Mouse (Mus musculus) thymus, postnatal 4 days (tissue): ENCODE results near the gene Gm3448.
"Not testable (repeated sequence)": the region's sequence is repeated elsewhere in the genome, so short reads cannot be mapped to it uniquely, and the experiment has no call there.

ENCODE experiments used
- DNase-seq: peaks from one replicate; pipeline ENCODE4 v3.0.0; 2021

Gm3448 gene

DNA sequence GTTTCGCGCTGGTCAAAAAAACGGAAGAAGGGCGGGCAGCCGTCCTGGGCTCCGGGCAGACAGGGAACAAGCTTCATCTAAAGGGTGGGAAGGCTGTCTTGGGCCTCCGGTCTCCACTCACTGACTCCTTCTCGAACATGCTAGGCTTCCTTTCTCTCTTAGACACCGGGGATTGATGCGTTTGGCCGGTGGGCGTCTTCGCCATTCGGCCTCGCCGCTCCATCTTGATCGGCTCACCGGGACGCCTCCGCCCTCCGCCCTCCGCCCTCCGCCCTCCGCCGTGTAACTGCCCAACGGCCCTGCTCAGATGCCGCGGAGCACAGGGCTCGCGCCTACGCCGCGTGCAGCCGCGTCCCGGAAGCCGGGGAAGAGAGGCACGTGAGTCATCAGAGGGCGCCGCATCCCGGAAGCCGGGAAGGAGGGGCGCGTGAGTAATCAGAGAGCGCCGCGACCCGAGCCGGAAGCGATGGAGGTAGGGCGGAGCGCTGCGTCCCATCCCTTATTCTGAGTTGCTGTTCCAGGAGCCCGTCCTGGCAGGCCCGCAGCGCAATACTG, at the start of gene Gm3448, which contains the start of the genes Ermard and Tcte3:
TSS of gene Gm3448 (minus strand) at position 363 of the 555 bp plus-strand sequence.
TSS of gene Ermard (plus strand) at position 34 of the 555 bp plus-strand sequence.
TSS of gene Tcte3 (minus strand) at position 314 of the 555 bp plus-strand sequence.
- DNase-seq: peak; percentile 55

DNA sequence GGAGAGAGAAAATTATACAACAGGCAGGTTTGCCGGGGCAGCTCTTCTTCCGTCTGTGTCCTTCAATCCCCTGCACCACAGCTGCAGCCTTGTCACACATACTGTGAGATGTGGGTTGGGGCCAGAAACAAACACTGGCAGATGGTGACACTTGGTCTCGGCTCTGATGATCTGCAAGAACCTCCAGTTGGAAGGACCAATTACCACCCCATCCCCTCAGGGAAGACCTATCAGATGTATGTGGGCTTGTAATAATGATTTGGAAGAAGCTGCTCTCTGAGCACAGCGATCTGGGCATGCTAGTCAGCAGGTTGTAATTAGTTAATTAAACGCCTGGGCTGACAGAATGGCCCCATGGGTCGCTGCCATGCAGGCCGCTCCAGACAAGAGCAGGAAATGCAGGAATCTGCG, 47.3 kb upstream of the Gm3448 start:
- no peak for DNase-seq

DNA sequence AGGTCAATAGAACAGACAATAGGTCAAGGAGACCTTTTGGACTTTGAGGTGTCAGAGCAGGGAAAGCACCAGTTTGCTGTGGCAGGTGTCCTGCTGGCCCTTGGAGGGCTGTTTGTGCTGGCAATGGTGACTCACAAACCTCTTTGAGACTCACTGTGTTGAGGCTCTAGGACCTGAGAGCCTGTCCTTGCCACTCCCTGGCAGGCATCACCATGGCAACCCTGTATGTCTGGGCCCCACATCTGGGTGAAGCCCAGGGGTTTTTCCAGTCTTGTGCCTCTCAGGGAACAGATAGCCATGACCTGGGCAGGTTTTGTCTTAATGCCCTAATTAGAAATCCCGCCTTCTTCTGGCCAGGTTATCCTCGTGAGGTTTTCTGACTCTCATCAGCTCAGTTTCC, 46.8 kb upstream of the Gm3448 start:
- DNase-seq: no peak

DNA sequence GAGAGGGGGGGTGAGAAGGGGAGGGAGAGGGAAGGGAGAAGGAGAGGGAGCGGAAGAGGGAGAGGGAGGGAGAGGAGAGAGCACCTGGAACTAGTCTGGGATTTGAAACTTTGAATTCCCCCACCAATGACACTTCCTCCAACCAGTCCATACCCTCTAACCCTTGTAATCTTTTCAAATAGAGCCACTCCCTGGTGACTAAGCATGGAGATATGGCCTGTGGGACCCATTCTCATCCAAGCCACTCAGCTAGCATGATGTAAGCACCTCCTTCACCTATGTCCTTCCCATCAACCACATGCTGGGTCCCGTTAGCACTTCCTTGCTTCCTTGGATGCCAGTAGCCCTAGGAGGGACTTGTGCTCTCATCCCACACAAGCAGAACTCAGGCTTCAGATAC, 43.7 kb upstream of the Gm3448 start:
- DNase-seq: no peak

DNA sequence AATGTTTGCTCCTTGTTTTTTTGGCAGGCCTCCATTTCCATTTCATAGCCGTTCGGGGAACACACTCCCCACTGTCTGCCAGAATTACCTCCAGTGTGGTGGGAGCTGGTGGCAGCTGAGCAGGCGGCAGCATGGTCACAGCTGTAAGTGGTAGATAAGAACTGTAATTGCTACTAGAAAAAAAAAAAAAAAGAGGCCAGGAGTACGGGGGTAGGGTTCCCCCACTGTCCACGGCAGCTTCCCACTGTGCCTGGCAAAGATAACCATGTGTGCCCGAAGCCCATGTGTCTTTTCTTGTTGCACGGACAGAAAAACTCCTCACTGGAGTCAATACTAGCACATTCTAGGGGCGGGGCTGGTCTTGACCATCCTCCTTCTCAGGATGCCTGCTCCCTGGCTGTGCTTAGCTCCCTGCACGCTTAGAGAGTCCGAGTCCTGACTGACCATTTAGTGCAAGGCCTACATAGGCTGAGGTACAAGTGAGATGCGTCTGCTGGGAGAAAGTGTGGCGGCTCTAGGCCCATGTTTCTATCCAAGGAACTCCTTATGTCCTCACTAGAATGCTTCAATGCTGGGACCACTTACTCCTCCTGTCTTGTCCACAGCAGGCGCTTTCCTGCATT, 43.0 kb upstream of the Gm3448 start:
- DNase-seq: no peak

DNA sequence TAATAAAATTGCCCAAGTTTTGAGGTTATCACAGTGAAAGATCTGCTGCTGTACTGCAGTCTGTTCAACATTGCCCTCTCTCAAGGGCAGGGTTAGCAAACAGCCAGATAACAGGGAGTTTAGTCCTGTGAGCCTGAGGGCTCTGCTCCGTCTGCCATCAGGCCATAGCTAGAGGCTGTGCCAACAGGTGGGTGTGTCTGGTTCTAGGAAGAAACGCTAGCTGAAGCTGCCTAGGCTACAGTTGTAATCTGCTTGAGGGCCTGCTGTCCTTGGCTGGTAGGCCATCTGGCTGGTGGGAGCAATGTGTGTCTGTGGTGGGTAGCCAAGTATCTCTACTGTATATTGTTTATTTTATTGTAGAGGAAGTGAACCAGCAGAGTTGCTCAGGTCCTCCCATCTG, 36.2 kb upstream of the Gm3448 start:
- DNase-seq: no peak

DNA sequence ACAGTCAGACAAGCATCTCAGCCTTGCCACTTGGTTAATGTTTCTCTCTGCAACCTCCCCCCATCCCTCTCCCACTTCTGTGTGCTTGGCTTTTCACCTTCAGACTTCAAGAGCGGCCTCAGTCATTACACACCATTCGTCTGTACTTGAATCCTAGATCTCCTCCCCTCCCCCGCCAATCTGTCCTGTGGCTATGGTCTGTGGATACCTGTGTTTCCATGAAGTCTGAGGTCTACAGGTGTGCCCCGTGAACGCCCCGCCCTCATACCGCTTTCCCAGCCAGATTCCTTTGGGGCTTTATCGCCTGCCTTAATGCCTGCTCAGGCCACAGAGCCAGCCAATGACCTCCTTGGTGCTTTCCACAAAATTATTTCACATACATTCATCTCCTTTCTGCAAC, 33.7 kb upstream of the Gm3448 start:
- no peak for DNase-seq

DNA sequence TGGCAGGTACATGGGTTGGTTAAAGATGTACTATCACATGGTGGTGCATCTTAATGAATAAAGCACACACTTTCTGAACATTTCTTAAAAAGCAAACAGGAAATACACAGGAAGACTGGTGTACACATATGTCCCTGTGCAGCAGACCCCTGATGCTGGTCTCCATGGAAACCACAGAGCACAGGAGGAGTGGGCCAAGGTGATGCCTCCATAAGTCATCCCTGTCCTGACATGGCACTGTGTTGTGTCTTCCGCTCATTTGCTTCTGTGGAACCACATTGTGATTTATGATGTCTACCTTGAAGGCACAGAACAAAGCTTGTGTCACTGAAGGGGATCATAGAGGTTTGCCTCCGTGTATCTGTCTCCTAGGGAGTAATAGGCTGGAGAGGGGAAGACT, 30.9 kb upstream of the Gm3448 start:
- DNase-seq: no peak

DNA sequence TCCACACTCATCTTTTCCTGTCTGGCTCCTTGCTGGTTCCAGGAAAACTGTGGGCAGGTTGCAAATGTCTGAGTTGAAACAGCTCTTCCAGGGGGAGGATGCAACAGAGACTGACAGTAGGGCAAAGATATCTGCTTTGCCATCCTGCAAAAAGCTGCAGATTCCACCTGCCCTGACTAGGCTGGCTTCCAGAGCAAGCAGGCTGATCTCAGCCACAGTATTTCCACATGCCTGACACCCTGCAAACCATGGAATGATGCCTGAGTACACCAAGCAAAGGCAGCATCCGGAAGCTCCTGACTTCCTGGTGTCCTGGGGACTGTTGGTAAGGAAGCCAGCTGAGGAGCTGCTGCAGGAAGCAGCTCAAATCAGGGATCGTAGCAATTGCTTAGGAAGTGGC, 27.8 kb upstream of the Gm3448 start:
- DNase-seq: no peak

DNA sequence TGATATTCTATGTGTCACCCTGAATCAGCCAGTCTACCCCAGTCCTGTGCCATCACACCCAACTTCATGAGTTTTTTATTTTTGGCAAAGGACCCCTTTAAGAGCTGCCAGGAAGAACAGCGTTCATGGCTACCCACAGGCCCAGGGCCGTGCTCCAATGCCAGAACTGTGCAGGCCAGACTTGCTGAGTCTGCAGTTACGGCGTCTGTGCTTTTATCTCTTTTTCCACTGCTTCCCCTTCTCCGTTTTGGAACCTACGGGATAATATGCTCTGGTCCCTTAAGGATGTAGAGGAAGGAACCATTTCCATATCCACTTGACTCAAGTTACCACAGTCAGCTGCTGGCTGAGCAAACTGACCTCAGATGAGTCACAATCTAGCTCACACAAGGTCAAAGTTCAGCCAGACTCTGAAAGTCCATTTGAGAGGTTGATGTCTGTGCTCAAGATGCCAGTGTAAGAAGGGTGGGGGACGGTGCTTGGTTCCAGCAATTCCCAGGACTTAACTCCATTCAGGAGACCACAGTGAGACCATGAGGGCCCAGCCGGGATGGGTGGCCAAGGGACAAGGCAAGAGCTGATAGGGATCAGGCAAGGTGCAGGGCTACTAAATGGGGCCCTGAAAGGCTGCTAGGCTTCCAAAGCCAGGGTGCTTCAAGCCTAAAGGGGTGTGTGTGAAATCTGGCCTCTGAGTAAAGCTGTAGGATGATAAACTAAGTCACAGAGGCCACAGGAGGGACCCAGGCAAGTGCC, 26.9 kb upstream of the Gm3448 start:
- DNase-seq: no peak

DNA sequence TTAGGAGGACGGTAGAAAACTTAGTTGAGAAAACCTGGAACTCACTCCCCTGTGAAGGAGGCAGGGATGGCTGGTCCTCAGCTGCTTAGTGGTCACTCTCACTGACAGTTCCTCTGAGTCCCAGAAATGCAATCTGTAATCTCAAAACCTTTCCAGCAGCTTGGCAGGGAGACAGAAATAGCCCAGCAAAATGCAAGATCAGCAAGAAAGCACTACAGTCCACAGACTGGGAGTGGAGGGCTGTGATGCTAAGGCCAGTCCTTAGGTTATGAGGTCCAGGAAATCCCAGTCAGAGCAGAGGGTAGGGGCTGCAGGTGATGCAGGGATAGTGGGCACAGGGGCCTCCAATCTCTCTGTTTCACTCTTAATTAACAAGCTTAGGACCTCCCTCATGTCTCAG, 25.6 kb upstream of the Gm3448 start:
- DNase-seq: no peak

DNA sequence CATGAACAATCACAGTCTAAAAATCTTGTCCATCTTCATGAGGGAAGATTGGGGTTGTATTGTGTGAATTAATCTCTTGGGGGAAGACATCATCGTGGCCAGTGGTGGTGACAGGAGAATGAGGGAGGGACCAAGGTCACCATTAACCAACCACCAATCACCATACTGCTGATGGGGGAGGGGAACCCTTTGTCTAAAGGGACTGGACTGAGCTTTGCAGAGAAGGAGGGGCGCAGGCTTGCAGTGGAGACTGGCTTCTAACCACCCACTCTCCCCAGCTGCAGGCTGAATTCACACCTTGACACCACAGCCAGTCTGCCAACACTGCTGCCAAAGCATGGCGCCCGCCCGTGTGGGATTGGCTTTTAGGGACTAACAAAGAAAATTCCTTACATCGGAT, 24.7 kb upstream of the Gm3448 start:
- no peak for DNase-seq

DNA sequence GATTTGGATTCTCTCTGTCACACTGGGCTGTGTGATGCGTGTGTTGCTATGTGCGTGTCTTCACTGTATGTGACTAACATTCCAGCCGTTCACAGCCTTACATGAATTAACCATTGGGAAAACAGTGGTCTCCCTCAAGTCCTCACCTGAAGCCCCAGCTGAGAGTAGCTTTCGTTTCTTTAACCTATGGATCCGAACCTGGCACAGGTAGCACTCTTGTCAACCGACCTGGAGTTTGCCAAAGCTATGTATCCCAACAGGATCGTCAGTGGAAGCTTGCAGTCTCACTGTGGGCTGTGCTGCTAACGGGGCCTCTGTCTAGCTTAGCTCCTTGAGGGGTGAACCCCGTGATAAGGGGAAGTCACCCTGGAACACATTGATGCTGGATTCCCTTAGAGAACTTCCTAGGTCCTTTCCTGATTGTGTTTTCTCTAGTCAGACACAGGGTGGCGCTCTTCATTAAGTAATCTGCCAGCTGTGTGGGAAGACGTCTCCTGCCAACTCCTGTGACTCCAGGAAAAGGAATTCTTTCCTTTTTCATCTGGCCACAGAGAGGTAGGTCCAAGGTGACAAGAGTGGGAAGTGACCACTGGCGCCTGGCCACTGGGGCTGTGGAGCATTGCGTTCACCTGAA, 24.2 kb upstream of the Gm3448 start:
- DNase-seq: peak; percentile 23

DNA sequence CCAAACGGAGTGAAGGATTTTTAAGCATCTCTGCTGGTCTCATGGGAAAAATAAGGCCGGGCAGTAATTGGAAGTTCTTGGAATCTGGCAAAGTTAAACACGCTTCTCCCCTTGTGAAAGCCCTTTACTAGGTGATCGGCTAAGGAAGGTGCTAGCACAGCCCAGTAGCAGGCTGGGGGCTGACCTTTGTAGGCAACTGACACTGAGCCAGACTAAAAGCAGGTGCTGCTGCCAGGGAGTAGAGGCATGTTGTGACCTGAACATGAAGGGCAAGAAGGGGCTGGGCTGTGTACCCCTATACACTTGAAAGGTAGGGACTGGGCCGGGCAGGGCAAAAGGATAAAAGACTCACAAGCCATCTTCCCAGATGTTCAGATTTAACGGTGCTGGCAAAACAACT, 19.0 kb upstream of the Gm3448 start:
- DNase-seq: no peak

DNA sequence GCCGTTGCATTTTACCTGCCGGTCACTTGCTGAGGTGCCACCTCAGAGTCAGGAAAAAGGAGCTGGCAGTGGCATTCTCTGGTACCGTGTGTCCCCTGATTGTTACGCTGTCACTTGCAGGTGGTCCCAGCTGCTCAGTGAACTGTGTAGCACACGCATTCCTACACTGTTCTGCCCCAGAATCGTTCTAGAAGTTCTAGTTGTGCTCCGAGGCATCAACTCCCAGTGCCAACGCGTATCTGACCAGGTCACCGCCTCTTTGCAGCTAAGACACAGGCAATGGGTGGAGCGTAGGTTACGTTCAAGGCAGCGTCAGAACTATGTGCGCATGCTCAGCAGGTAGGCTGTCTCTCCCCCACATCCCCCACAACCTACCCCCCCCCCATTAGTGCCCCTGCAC, 18.3 kb upstream of the Gm3448 start:
- no peak for DNase-seq

DNA sequence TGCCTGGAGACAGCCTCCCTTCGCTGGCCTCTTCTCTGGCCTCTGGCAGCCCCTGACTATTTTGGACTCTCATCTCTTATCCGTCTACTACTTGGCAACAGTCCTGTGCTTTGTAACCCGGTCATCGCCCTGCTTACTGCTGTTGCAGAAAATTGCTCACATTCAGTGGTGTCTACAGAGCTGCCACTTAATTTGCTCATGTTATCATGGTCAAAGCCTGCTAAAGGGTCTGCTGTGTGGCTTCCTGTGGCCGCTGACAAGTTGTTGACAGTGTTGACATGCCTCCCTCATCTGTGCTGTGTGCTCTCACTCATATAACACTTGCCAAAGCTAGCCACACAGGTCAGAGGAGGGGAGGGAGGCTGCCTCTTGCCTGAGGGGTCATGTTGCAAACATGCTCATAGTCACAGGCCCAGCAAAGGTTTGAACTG, 16.8 kb upstream of the Gm3448 start:
- no peak for DNase-seq

DNA sequence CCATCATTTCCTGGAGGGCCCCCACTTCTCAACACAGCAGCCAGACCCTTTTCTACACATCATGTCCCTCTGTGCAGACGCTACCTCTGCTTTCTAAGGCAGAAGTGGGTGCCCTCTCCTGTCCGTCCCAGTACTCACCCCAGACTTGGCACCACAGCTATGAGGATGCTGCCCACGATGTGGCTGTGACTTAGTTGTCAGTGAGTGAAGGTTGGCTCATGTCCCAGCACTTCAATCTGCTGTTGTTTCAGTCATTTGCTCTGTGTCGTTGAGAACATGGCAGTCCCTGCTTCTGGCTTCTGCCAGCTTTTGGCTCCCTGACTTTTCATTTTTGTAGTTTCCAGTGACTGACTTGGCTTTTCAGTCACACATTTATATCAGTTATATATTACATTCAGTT, 14.6 kb upstream of the Gm3448 start:
- DNase-seq: no peak

DNA sequence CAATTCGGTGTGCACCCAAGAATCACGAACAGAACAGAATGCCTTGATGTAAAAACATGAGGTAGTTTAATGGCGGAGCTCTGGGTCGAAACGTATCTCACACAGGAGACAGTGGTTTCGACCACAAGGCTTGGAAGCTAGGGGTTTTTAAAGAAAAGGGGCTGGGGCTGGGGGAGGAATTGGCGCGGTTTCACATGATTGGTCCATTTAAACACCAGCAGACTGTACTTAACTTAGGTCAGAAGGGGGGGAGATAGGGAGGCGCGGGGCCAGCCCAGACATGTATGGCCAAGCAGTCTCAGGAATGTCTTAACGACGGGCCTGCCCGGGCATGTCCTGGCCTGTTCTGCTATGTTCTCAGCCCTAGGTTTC, 12.5 kb upstream of the Gm3448 start:
- DNase-seq: not testable (repeated sequence)

DNA sequence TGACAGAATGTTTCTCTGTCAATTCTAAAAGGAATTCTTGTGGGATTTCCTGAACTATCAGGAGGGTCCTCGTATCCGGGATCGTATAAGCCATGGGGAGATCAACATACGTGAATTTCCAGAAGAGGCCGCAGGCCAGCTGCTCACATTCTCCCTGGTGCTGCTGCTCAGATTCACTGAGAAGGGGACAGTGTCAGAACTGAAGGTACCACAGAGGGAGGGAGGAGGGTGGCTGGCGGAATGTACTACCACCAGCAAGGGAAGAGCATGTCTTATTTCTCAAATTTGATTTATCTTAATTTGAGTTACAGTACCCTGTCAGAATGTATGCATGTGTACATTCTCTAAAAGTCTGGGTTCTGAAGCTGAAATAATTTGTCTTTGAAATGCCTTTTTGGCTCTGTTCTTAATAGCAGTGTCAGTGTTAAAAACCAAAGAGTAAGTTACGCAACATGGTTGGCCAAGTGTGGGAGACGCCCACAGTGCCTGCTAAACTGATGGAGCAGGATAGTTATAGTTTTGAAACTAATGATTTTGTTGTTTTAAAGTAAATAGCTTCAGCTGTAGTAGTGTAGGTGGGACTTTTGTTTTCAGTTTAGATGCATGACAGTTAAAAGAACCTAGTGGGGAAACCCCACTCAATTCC, 12.0 kb upstream of the Gm3448 start:
- not testable (repeated sequence) for DNase-seq

DNA sequence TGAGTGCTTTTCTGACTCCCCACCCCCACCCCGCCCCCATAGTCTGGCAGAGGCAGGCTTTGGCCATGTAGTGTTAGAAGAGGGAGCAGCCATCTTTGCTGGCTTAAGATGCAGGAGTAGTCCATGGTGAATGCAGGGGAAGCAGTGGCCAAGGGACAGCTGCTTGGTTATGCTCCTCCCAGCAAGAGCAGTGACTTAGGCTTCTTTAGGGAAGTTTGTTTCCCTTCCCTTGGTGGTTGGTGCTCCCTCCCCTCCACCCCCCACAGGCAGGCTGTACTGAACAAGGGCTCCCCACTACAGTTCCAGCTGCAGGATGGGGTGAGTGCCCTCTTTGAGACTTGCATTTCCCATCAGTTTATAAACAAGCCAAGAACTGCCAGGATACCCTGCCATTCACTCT, 11.4 kb upstream of the Gm3448 start:
- not testable (repeated sequence) for DNase-seq

DNA sequence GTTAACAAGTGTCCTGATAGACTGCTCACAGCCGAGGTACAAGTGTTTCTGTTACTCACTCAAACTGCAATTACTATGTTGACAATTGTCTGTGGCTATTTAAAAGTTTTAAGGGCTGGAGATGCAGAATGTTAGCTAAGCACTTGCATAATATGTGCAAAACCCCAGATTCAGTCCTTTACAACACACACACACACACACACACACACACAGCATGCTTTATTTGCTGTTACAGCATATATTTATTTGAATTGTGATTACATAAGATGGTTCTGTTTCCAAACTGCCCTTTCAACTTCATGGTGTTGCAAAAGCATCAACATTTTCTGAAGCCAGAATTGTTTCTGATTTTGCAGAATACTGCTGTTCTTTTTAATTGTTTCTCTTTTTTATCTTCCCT, 9.0 kb upstream of the Gm3448 start:
- not testable (repeated sequence) for DNase-seq

DNA sequence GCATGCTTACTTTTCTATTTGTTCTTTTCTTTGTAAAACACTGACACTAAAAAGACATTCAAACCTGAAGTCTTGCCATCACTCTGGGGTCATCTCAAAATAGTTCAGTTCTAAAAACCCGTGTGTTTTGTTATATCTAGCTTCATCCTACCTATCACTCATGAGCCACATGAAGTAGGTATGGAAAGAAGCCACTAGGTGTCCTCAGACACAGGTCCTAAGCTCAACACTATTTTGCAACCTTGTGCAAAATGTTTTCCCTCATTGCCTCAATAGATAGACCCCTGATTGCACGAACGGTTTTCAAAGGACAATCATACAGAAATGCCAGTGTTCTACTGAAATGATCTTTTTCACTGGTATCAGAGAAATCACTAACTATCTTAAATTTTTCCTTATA, 882 bp downstream of the Gm3448 start:
- not testable (repeated sequence) for DNase-seq

DNA sequence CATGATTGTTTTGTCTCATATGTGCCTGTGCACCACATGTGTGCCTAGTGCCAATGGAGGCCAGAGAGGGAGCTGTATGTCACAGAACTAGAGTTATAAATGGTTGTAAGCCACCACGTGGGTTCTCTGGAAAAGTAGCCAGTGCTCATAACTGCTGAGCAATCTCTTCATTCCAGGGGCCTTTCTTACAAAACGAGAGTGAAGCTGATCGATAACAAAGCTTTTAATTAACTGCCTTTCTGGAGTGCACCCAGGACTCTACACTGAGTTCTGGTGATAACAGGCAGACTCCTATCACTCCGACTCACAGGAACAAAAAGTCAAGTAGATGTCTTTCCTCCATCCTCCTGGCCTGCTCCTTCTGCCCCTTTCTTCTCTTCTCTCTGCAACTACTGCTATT, 9.9 kb downstream of the Gm3448 start:
- not testable (repeated sequence) for DNase-seq
